Mouse (Mus musculus) bone marrow, adult 2 months (tissue): ENCODE data around the gene Cds2. TPM values are rescaled to one million over a fixed set of nuclear protein-coding genes. Genes with fewer than 3 reads are reported as not detected.

Source experiments
- H3K27ac ChIP-seq: fragments of 200-500 bp; 2 replicates; pipeline ENCODE4 v1.5.1; 2012; ENCODE audit warnings: low read depth, mild to moderate bottlenecking, control low read depth, inconsistent platforms, low read length; ENCODE audit not compliant: control insufficient read depth, poor library complexity, insufficient read depth
- H3K4me1 ChIP-seq: fragments of 200-500 bp; 2 replicates; pipeline ENCODE4 v1.6.1; 2011; ENCODE audit warnings: low read length; ENCODE audit not compliant: control insufficient read depth, insufficient read depth
- H3K4me3 ChIP-seq: fragments of 200-500 bp; replicated peaks from 2 replicates; pipeline ENCODE3; 2011; ENCODE audit warnings: mild to moderate bottlenecking, low read depth, low read length, control low read depth; ENCODE audit not compliant: control insufficient read depth
- CTCF ChIP-seq: fragments of 200-500 bp; IDR thresholded peaks from 2 replicates; pipeline ENCODE4 v1.5.1; 2011; ENCODE audit warnings: low read length, control low read depth; ENCODE audit not compliant: control insufficient read depth, insufficient read depth
- POLR2A ChIP-seq: fragments of 200-500 bp; IDR thresholded peaks from 2 replicates; pipeline ENCODE4 v1.6.1; 2011; ENCODE audit warnings: low read depth, mild to moderate bottlenecking, control low read depth, low read length, borderline replicate concordance; ENCODE audit not compliant: control insufficient read depth
- WGBS: fragments of 180-500 bp; shearing (Covaris S2); methylation state at CpG from one replicate; pipeline ENCODE4 v1.1.7; 2018; 5-methylcytosine and 5-hydroxymethylcytosine counted together
- polyA plus RNA-seq: library from polyadenylated mRNA; stranded (reverse); fragments of >200 nt; gene quantifications from 2 replicates; pipeline ENCODE4 v1.2.4, GENCODE M21; 2011; ENCODE audit warnings: low replicate concordance; ENCODE audit not compliant: missing spikeins, insufficient read depth, insufficient read length

Gene Cds2
- polyA plus RNA-seq, 1 experiment: 30.7 TPM

DNA sequence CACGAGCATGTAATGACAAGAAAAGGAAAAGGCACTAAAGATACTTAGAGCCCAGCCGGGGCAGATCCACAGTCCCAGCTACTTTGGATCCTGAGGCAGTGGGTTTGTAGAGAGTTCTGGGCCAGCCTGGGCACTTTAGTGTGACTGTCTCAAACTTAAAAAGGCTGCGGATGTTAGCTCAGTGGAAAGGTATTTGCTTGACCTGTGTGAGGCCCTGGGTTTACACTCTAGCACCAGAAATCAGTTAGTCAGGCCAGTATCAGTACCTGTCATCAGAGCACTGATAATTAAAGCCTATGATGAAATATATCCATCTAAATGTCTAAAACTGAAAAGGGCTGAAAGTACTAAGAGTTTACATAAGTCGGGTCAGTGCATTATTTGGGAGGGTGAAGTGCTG, 13.3 kb downstream of the Cds2 start:
- no peak for TF ChIP-seq POLR2A
- no peak for TF ChIP-seq CTCF
- H3K4me1 ChIP-seq: peaks cover 2% of the 10 kb centered on the region; the same call in 1 of the 2 replicates
- H3K27ac ChIP-seq: no peak overlapping the region
- 77% methylated on average over 4 of the region's 4 CpGs for WGBS
- H3K4me3 ChIP-seq: no peak overlapping the region

DNA sequence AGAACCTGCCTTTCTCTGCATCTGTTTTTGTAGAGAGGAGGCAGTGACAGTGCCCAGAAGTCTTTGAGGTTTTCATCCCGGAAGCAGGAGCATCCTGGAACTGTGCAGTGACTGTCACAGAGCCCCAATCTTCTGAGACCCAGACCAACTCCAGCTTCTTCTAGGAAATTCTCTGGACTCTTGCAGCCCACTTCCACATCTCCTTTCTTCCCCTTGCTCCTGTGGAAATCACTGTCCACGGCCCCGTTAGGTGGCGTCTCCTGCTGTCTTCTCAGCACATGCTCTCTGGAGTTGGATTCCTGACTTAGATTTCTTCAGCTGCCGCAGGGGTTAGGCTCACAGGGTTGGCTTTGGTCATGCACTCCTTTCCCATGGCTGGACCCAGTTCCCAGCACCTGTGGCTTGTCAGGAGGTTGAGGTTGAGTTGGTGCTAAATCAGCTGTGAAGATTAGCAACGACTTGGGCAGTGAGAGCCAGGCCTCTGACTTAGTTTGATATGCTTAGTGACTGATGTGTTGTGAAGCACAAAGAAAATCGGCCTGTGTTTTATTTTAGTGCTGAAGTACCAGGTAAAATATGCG, 15.4 kb downstream of the Cds2 start:
- peaks cover 5% of the 10 kb centered on the region for H3K4me1 ChIP-seq
- 69% methylated on average over 8 of the region's 8 CpGs for WGBS
- TF ChIP-seq CTCF (no peak), POLR2A (no peak)
- no peak overlapping the region for H3K4me3 ChIP-seq
- no peak overlapping the region for H3K27ac ChIP-seq

DNA sequence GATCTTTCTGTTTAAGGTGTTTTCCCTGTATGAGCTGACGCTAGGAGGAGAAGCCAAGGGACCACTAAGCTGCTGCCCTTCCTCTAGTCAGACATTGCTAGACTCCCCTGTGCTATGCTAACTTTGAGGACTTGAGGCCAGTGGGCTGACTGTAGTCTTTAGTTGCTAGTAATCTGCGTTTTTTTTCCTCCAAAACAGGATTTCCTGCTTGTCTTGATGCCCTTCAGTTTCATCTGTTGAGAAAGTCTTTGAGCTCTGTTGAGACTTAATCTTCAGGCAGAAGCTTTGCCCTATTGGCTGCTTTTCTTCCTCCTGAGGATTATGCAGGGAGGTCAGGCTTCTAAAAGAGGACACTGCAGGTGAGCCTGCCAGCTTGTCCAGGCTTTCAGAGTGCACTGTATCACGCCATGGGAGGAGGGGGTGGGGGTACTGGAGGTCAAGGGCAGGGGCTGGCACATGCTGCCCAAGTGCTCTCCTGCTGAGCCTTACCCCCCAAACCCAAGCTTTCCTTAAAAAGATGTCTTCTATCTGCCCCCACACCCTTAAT, 16.5 kb downstream of the Cds2 start:
- 42% methylated on average over 3 of the region's 3 CpGs for WGBS
- no peak for TF ChIP-seq POLR2A
- TF ChIP-seq CTCF: no peak
- H3K4me1 ChIP-seq: peaks cover 7% of the 10 kb centered on the region
- H3K27ac ChIP-seq: no peak overlapping the region
- no peak overlapping the region for H3K4me3 ChIP-seq

DNA sequence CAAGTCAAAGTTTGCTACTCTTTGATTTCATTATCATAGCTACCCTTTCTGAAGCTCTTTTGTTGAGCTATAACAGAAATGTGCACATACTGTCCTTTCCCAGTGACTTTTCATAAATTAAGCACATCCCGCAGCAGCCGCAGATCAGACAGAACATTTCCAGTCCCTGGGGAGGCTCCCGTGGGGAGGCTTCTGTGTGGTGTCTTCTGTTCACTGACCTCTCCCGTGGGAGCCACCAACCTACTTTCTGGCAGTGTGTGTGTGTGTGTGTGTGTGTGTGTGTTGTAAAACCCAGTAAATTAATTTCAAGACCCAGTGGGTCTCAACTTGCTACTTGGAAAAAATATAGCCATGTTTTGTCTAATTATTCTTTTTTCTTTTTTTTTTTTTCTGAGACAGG, 17.0 kb downstream of the Cds2 start:
- TF ChIP-seq CTCF (no peak), POLR2A (no peak)
- Histone ChIP-seq H3K4me1 (peaks cover 7% of the 10 kb centered on the region), H3K27ac (no peak overlapping the region), H3K4me3 (no peak overlapping the region)
- 64% methylated on average over 4 of the region's 4 CpGs for WGBS

DNA sequence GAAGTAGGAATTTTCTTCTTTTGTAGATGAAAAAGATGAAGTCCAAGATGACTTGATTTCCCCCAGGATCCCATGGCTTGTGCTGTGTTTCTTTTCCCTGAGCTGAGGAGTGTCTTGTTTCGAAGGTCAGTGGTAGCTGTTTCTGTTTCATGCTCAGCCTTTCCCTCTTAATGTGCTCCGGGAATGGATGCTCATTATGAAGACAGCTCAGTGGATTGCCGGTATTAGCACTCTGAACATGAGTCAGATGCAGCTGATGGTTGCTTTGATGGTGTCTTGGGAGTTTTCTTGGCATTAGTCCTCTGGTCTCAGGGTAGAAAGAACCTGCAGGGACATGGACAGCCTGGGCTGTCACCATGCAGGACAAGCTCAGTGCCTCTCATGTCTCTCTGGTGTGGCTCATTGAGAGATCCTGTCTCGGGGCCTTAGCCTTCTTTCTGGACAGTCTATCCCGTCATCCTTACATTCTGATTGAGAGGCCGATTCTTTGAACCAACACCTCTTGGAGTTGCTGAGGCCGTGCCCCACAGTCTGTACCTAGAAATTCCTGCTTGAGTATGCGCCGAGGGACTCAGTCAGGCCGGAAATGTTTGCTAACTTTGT, 17.7 kb downstream of the Cds2 start:
- peaks cover 12% of the 10 kb centered on the region for H3K4me1 ChIP-seq
- 84% methylated on average over 10 of the region's 10 CpGs for WGBS
- H3K27ac ChIP-seq: no peak overlapping the region
- H3K4me3 ChIP-seq: no peak overlapping the region
- TF ChIP-seq CTCF (no peak), POLR2A (no peak)

DNA sequence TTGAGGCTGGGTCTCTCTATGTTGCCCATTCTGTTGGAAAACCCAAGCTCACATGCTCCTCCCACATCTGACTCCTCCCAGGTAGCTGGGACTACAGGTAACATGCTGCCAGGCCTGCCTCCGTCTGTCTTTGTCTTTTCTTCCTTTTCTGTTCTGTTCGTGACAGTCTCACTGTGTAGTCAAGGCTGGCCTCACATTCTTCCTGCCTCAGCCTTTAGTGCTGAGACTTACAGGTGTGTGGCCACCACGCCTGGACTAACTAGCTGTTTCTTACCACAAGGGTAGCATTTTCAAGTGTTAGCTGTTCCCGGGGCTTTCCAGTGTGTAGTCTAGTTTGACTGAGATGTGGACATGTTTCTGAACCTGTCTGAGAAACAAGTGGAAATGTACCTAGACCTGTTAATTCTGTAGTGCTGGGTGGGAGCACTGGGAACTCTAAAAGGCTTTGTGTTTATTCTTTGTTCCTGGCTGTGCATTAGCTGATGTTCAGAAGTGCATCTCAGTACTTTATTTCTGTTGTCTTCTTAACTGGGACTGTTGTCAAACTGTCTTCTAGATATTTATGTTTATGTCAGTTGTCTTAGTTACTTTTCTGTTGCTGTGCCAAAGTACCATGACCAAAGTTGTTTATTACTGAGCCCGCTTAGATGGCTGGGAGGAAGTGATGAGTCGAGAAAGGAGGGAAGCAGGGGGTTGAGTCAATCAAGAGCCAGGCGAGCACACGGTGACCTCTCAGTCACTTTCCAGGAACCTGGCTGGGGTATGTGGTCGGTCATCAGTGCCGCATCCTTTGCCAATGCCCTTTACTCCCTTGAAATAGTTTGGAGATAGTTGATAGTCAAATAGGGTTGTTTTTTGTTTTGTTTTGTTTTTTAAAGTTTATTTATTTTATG, 18.9 kb downstream of the Cds2 start:
- H3K4me3 ChIP-seq: no peak overlapping the region
- 31% methylated on average over 10 of the region's 10 CpGs for WGBS
- peak overlapping the region; percentile 26; the same call in 1 of the 2 replicates for H3K27ac ChIP-seq
- TF ChIP-seq CTCF (no peak), POLR2A (no peak)
- peaks cover 12% of the 10 kb centered on the region for H3K4me1 ChIP-seq

DNA sequence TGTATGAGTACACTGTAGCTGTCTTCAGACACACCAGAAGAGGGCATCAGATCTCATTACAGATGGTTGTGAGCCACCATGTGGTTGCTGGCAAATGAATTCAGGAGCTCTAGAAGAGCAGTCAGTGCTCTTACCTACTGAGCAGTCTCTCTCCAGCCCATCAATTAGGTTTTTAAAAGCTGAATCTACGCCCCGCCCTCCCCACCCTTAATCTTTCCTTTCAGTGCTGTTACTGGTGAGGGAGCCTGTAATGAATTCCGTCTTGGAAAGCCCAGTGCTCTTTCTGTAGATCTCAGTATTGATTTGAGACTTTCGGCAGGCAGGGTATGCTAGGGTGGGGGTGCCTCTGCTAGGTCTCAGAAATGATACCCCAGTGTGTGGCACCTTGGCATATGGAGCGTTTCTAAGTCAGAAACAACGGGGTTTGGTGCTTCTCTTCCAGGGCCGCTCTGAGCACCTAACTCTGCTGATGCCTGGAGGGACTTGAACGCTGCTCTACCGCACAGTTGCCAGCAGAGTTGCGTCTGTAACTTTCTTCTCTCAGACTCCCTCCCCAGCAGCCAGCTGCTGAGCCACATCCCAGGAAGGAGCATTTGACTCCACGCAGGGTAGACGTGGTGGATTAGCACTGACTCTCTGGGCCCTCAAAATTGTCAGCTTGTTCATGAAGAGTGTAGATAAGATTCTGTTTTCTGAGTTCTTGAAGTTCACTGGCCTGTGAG, 19.7 kb downstream of the Cds2 start:
- H3K4me1 ChIP-seq: peaks cover 12% of the 10 kb centered on the region
- no peak for TF ChIP-seq POLR2A
- 60% methylated on average over 12 of the region's 12 CpGs for WGBS
- H3K4me3 ChIP-seq: no peak overlapping the region
- H3K27ac ChIP-seq: no peak overlapping the region; the same call in 1 of the 2 replicates

DNA sequence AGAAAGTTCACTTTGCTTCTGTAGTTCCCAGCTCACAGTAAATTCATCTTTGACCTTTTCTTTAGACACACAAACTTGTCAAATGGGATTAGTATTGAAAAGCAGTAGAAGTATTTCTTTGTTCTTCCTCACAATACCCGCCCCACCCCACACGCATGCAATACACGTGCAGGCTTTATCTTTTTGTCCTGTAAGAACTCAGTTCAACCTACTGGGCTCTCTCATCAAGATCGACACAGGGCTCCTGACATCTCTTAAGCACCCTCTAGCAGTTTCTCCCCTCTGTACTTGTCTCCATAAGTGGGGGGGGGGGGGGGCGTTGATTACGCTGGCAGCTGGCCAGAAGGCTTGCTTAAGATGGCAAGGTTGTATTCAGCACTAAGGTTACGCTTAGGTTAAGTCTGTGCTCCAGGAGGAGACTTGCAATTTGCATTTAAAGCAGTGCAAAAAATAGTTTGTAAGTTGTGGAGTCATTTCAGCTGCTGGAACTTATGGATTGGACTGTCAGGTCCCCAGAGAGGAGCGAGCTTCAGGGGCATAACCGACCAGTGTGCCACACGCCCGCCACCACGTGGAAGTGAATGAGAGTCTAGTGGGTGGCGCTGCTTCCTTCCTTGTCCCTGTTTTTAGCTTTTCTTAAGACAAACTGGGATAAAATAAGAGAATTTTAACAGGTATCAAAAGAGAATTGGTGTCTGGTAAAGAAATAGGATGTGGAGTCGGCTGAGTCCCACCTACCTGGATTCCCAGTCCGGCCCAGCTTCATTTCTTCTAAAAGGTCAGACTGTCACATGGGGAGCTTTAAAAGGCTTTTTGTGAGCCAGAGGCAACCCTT, 20.5 kb downstream of the Cds2 start:
- peaks cover 12% of the 10 kb centered on the region for H3K4me1 ChIP-seq
- no peak overlapping the region for H3K27ac ChIP-seq
- H3K4me3 ChIP-seq: no peak overlapping the region
- WGBS: 47% methylated on average over 15 of the region's 15 CpGs
- TF ChIP-seq CTCF (no peak), POLR2A (no peak)
